Mouse (Mus musculus): ENCODE measurements at regions not wholly inside any gene's neighbourhood (a gene's known extent, or its start where the extent isn't known, plus 50 kb on each side); places are given as distances from the start of the nearest gene placed in this dataset.

DNA sequence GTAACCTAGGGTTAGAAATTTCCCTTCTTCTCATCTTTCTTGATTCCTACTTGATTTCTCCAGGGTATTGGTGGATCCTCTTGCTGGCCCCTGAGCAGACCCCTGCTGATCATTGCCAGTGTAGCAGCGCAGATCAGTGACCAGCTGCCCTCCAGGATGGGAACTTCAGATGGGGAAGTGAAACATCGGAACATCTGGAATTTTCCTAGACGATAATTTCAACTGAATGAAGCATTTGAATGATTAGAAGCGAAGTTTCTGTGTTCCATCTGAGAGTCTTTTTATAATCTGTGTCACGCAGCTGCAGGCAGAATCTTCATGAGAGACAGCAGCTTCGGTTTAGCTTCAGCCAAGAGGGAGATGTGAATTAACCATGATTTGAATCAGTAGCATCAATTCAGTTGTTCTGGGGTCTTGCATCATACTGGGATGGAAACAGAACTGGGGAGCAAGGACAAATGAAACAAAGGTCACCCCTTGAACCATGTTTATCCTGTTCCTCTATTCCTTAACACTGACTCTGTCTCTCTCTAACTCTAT lies 57.8 kb upstream of the Ddit4l start:
- no peak for DNase-seq

- DNase-seq, result no peak
These were observed 57.1 kb upstream of the Ddit4l start for GRCm38 (mm10) chr3:137564282-137564681.

- no peak for DNase-seq
These were observed 52.7 kb upstream of the Ddit4l start for GRCm38 (mm10) chr3:137568580-137569313.

Measured in adrenal gland, postnatal 36 days (tissue).